Mouse (Mus musculus) myocyte (in vitro differentiated cells): ENCODE results near the gene Clcn3.
A peak's percentile ranks its signal among the peaks of the same experiment; 100 is the strongest.

Experiments
- E2F4 ChIP-seq: IDR thresholded peaks from one replicate; pipeline ENCODE4 v1.6.1; 2011; ENCODE audit warnings: mild to moderate bottlenecking, control low read depth, moderate library complexity; ENCODE audit not compliant: insufficient read depth
- TCF3 ChIP-seq: IDR thresholded peaks from one replicate; pipeline ENCODE4 v1.6.1; 2011; ENCODE audit warnings: low read depth, control low read depth; ENCODE audit not compliant: insufficient read length

- TF ChIP-seq E2F4 (no peak), TCF3 (peak; percentile 17)
These were observed at the start of gene Clcn3 for GRCm38 (mm10) chr8:60982701-60983687.
